Mouse (Mus musculus) intestine, postnatal 0 days (tissue): ENCODE measurements at regions not wholly inside any gene's neighbourhood (a gene's known extent, or its start where the extent isn't known, plus 50 kb on each side); places are given as distances from the start of the nearest gene placed in this dataset.

Experiments
- ATAC-seq: fragments of 200-750 bp; cut with Nextera tagmentation; 2 replicates; pipeline ENCODE4 v1.8.0; 2017; ENCODE audit warnings: mild to moderate bottlenecking, moderate TSS enrichment, moderate library complexity
- H3K27ac ChIP-seq: fragments of 300-500 bp; sonication (generic); 2 replicates; pipeline ENCODE4 v1.5.1; 2014; ENCODE audit warnings: mild to moderate bottlenecking, low read depth, low read length, moderate library complexity
- H3K27me3 ChIP-seq: fragments of 300-500 bp; sonication (generic); replicated peaks from 2 replicates; pipeline ENCODE4 v1.6.1; 2014; ENCODE audit warnings: low read length, mixed read lengths; ENCODE audit not compliant: control insufficient read depth, insufficient read depth
- H3K36me3 ChIP-seq: fragments of 300-500 bp; sonication (generic); 2 replicates; pipeline ENCODE4 v1.6.1; 2014; ENCODE audit warnings: mild to moderate bottlenecking, moderate library complexity; ENCODE audit not compliant: control insufficient read depth, insufficient read depth
- H3K4me1 ChIP-seq: fragments of 300-500 bp; sonication (generic); replicated peaks from 2 replicates; pipeline ENCODE4 v1.6.1; 2014; ENCODE audit warnings: antibody characterized with exemption, low read length, mixed read lengths; ENCODE audit not compliant: control insufficient read depth, insufficient read depth
- H3K4me2 ChIP-seq: fragments of 300-500 bp; sonication (generic); replicated peaks from 2 replicates; pipeline ENCODE4 v1.6.1; 2014; ENCODE audit warnings: low read depth, mild to moderate bottlenecking, moderate library complexity
- H3K4me3 ChIP-seq: fragments of 300-500 bp; sonication (generic); 2 replicates; pipeline ENCODE4 v1.5.1; 2014; ENCODE audit warnings: low read depth, low read length
- H3K9ac ChIP-seq: fragments of 300-500 bp; sonication (generic); 2 replicates; pipeline ENCODE4 v1.6.1; 2014; ENCODE audit warnings: mild to moderate bottlenecking, low read depth, low read length
- H3K9me3 ChIP-seq: fragments of 300-500 bp; sonication (generic); 2 replicates; pipeline ENCODE4 v1.6.1; 2016; ENCODE audit warnings: mixed run types; ENCODE audit not compliant: control insufficient read depth
- CTCF ChIP-seq: sonication (generic); IDR thresholded peaks from 2 replicates; pipeline ENCODE4 v1.5.1; 2016; ENCODE audit warnings: low read depth, mild to moderate bottlenecking, control low read depth, antibody characterized with exemption, moderate library complexity
- WGBS: fragments of 180-500 bp; shearing (Covaris S2); extraction: QIAGEN DNeasy Blood & Tissue Kit; methylation state at CpG from one replicate; pipeline ENCODE4 v1.1.7; 2014; 5-methylcytosine and 5-hydroxymethylcytosine counted together

DNA sequence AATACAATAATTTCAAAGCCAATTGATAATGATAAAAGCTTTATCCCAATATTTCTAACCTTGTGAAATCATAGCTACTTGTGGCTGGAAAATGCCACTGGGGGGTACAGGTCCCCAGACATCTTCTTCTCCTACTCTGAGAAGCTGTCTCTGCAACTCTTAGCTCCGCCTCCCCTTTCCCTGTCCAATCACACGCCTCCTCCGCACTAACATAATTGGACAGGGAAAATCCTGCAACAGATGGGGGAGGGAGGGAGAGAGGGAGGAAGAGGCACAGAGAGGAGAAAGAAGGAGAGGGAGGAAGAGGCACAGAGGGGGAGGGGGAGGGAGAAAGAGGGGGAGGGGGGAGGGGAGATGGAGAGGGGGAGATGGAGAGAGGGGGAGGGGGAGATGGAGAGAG is 73.3 kb downstream of the Gm11983 start:
- no peaks in the 10 kb centered on the region for H3K9me3 ChIP-seq
- H3K4me2 ChIP-seq = no peak overlapping the region
- no peak for ATAC-seq
- no peaks in the 10 kb centered on the region for H3K4me1 ChIP-seq
- H3K4me3 ChIP-seq = no peak overlapping the region
- H3K36me3 ChIP-seq = no peaks in the 10 kb centered on the region
- no peak for TF ChIP-seq CTCF
- WGBS = 91% methylated on average over 3 of the region's 3 CpGs
- H3K27ac ChIP-seq = no peak overlapping the region
- H3K27me3 ChIP-seq = no peaks in the 10 kb centered on the region
- no peak overlapping the region for H3K9ac ChIP-seq

DNA sequence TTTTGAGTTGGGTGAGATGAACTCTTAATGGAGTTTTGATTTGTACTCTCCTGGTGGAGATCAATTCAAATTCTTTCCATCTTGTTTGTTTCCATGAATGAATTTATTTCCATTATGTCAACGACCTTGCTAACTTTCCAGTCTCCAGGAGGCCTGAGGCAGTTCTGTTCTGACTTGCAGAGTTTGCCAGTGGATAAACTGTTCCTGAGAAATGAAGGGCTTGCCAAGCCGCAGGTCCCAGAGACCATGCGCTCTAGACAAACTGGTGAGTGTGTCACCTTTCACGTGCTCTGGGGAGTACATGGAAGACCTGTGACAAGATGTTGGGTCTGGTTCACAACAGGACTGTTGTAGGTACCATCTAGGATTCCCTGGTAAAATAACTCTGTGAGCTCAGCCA is 74.5 kb downstream of the Gm11983 start:
- Histone ChIP-seq H3K9ac (no peak overlapping the region), H3K9me3 (no peaks in the 10 kb centered on the region), H3K4me3 (no peak overlapping the region), H3K4me1 (no peaks in the 10 kb centered on the region), H3K36me3 (no peaks in the 10 kb centered on the region), H3K27me3 (no peaks in the 10 kb centered on the region), H3K27ac (no peak overlapping the region), H3K4me2 (no peak overlapping the region)
- no peak for TF ChIP-seq CTCF
- 72% methylated on average over 4 of the region's 4 CpGs for WGBS
- ATAC-seq = no peak

DNA sequence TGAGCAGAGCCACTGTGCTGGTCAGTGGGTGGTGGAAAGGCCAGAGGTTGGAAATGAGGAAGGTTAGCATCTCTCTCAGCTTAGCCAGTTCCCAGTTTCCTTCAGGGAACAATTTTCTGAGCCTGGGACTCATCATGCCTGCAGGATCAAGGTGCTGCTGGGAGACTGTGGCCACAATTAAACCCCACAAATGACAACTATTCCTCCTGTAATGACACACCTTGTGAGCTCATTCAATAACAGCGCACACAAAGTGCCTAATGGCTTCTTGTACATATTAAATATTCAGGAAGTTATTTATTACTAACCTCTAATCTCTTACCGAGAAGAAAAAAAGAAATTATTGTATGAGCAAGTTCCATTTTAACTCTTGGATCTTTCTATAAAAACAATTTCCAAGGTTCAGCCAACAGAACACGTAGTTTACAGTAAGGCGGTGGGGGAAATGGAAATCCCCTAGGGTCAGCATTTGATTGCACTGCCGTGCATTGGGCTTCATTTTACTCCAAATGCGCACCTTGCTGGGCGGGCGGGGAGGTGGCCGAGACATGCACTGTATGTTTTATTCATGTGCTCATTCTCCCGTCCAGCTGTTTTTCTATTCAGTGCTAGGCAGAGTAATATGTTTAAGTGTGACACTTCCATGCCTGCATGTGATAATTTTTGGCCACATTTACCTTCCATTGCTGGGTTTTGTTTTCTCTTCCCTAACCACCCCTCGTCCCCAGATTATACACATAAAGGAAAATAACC is 75.4 kb downstream of the Gm11983 start:
- 82% methylated on average over 11 of the region's 11 CpGs for WGBS
- Histone ChIP-seq H3K4me2 (no peak overlapping the region), H3K27ac (no peak overlapping the region), H3K9ac (no peak overlapping the region), H3K4me3 (no peak overlapping the region), H3K9me3 (no peaks in the 10 kb centered on the region), H3K4me1 (no peaks in the 10 kb centered on the region), H3K36me3 (no peaks in the 10 kb centered on the region), H3K27me3 (no peaks in the 10 kb centered on the region)
- no peak for TF ChIP-seq CTCF
- no peak for ATAC-seq

DNA sequence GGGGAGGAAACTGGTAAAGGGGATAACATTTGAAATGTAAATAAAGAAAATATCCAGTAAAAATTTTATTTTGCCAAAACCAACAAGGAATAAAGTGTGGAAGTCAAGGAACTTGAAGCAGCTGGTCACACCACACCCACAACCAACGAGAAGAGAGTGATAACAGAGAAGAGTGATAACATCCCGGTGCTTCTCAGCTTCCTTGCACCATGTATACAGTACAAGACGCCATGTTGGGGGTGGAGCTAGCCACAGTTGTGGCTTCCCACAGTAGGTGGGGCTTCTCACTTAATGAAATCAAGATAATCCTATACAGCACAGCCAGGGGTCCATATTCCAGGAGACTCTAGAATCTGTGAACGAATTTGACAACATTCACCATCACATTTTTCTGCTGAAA is 77.9 kb downstream of the Gm11983 start:
- H3K9me3 ChIP-seq = no peaks in the 10 kb centered on the region
- no peak overlapping the region for H3K4me3 ChIP-seq
- ATAC-seq = no peak
- H3K4me2 ChIP-seq = no peak overlapping the region
- no peak for TF ChIP-seq CTCF
- no peaks in the 10 kb centered on the region for H3K36me3 ChIP-seq
- H3K4me1 ChIP-seq = no peaks in the 10 kb centered on the region
- WGBS = 66% methylated on average over 4 of the region's 4 CpGs
- H3K27me3 ChIP-seq = no peaks in the 10 kb centered on the region
- H3K27ac ChIP-seq = no peak overlapping the region
- H3K9ac ChIP-seq = no peak overlapping the region

DNA sequence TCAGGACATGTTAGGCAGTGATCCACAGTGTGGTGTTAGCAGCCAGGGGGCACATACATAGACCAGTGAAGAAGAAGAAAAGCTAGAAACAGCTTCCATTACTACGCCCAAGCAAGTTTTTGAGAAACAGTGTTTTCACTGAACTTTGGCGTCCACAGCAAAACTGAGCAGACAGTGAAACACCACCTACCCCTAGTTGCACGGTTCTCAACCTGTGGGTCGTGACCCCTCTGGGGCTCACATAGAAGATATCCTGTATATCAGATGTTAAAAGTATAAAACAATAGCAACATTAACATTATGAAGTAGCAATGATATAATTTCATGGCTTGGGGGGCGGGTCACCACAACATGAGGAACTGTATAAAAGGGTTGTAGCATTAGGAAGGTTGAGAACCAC is 81.1 kb downstream of the Ramp3 start:
- Histone ChIP-seq H3K27ac (no peak overlapping the region), H3K4me1 (no peaks in the 10 kb centered on the region), H3K9me3 (no peaks in the 10 kb centered on the region), H3K36me3 (no peaks in the 10 kb centered on the region), H3K9ac (no peak overlapping the region), H3K27me3 (no peaks in the 10 kb centered on the region), H3K4me2 (no peak overlapping the region), H3K4me3 (no peak overlapping the region)
- no peak for ATAC-seq
- no peak for TF ChIP-seq CTCF
- 91% methylated on average over 5 of the region's 5 CpGs for WGBS

DNA sequence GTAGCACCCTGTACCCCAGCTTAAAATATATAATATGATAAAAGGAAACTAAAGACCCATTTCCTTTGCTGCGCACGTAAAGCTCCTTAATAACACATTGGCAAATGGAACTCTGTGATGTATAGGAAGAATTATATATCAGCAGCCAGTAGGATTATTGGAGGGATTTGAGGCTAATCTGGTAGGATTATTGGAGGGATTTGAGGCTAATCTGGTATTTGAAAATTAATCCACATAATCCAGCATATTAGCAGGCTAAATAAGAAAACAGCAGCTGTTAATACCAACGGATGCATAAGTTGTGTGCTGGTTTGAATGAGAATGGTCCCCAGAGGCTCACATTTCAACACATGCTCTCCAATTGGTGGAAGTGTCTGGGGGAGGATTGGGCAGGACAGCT is 80.3 kb downstream of the Ramp3 start:
- WGBS = 87% methylated on average over 3 of the region's 3 CpGs
- Histone ChIP-seq H3K9me3 (no peaks in the 10 kb centered on the region), H3K36me3 (no peaks in the 10 kb centered on the region), H3K27me3 (no peaks in the 10 kb centered on the region), H3K4me3 (no peak overlapping the region), H3K27ac (no peak overlapping the region), H3K4me1 (no peaks in the 10 kb centered on the region), H3K4me2 (no peak overlapping the region), H3K9ac (no peak overlapping the region)
- no peak for TF ChIP-seq CTCF
- ATAC-seq = no peak

DNA sequence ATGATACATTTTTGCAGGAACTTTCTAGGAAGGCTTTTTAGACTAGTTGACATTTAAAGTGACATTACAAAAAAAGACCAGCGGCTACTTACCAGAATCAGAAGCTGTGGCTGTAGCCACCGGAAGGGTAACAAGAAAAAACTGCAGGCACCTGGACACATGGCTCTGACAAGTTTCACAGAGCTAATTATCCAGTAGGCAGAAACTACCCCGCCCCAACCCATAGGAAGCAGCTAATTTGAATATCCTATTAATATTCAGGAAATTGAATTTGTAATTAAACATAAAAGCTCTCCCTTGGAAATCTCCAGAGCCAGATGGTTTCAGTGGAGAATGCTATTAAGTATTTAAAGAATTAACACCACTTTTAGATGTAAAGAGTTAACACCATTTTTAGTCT is 79.8 kb downstream of the Ramp3 start:
- Histone ChIP-seq H3K36me3 (no peaks in the 10 kb centered on the region), H3K4me1 (no peaks in the 10 kb centered on the region), H3K9ac (no peak overlapping the region), H3K4me2 (no peak overlapping the region), H3K9me3 (no peaks in the 10 kb centered on the region), H3K27ac (no peak overlapping the region), H3K27me3 (no peaks in the 10 kb centered on the region), H3K4me3 (no peak overlapping the region)
- WGBS = 96% methylated on average over 3 of the region's 3 CpGs
- no peak for ATAC-seq
- TF ChIP-seq CTCF = no peak
